Mouse (Mus musculus) embryonic fibroblast, embryonic 13.5 days (primary cell): Measurements from ENCODE around the gene Wdr74.

Experiments
- CTCF ChIP-seq: IDR thresholded peaks from 2 replicates; pipeline ENCODE4 v1.5.1; 2011; ENCODE audit warnings: mild to moderate bottlenecking, control low read depth, low read length, moderate library complexity, borderline replicate concordance; ENCODE audit not compliant: insufficient read depth
- POLR2A ChIP-seq: IDR thresholded peaks from 2 replicates; pipeline ENCODE4 v1.6.1; 2011; ENCODE audit warnings: low read depth, mild to moderate bottlenecking, control low read depth, low read length, moderate library complexity

DNA sequence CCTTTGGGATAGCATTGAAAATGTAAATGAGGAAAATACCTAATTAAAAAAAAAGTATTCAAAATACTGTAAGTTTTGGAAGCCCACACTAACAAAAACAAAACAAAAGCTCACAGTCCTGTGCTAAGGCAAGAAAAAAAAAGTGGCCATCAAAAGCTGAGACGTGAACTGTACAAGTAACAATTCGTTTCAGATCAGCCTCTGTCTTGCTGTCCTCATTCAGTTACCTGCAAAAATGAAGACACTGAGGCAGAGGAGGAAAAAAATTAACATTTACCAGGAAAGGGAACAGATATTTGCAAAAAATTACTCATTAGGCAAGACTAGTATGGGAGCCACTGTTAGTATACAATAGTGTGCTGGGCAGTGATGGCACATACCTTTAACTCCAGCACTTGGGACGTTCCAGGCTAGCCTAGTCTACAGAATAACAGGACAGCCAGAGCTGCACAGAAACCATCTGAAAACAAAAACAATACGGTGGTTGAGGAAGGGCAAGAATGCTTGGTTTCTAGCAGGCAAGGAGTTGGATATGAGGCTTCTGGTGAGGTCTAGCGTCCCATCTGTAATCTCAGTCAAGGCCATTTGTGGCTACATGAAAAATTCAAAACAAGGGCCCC is 8.0 kb upstream of the Wdr74 start:
- TF ChIP-seq CTCF (no peak), POLR2A (peak; percentile 69)
